Mouse (Mus musculus): Measurements from ENCODE around the gene Lyz2. TPM values are rescaled to one million over a fixed set of nuclear protein-coding genes. Genes with fewer than 3 reads are reported as not detected.
A peak's percentile ranks its signal among the peaks of the same experiment; 100 is the strongest.
"Not testable (repeated sequence)": the region's sequence is repeated elsewhere in the genome, so short reads cannot be mapped to it uniquely, and the experiment has no call there.

Gene Lyz2
- 1 to 10 TPM; 7.2 to 8.3 TPM for total RNA-seq (2021)
- long read RNA-seq, experiment 1, partial matches to known transcripts = 0 of 3 reads
- long read RNA-seq, experiment 1, other reads (novel, unspliced or antisense) = 0 of 3 reads
- long read RNA-seq, experiment 2, transcript Lyz2-201 (4 exons, 1,316 nt) = major isoform, 11 of 11 reads
- long read RNA-seq, experiment 2, partial matches to known transcripts = 0 of 11 reads
- long read RNA-seq, experiment 2, other reads (novel, unspliced or antisense) = 0 of 11 reads

GRCm38 (mm10) chr10:117282049-117282448, at the start of gene Lyz2:
Gene Lyz2 (minus strand): TSS chr10:117282321.
- intact Hi-C loops (cut with DNase I) = no loop called here
- no peak for DNase-seq (ENCODE audit: low spot score in 2 of 2)

GRCm38 (mm10) chr10:117330521-117330920, 48.4 kb upstream of the Lyz2 start:
- DNase-seq (ENCODE audit: low spot score in 2 of 2) = peak in 1 of 2 experiments; percentile 44
- intact Hi-C loops (cut with DNase I) = no loop called here

GRCm38 (mm10) chr10:117323782-117324181, 41.7 kb upstream of the Lyz2 start:
- DNase-seq (ENCODE audit: low spot score in 2 of 2) = no peak

GRCm38 (mm10) chr10:117322630-117323029, 40.5 kb upstream of the Lyz2 start:
- intact Hi-C loops (cut with DNase I) = no loop called here

More at GRCm38 (mm10) chr10:117323782-117324181, 41.7 kb upstream of the Lyz2 start:
- intact Hi-C loops (cut with DNase I) = no loop called here

GRCm38 (mm10) chr10:117320571-117320981, 38.5 kb upstream of the Lyz2 start:
- intact Hi-C loops (cut with DNase I) = no loop called here
- no peak for DNase-seq (ENCODE audit: low spot score in 2 of 2)

More at GRCm38 (mm10) chr10:117322630-117323029, 40.5 kb upstream of the Lyz2 start:
- DNase-seq (ENCODE audit: low spot score in 2 of 2) = no peak

GRCm38 (mm10) chr10:117316391-117316790, 34.3 kb upstream of the Lyz2 start:
- intact Hi-C loops (cut with DNase I) = no loop called here
- DNase-seq (ENCODE audit: low spot score in 2 of 2) = no peak

- DNase-seq (ENCODE audit: low spot score in 2 of 2) = no peak
- intact Hi-C loops (cut with DNase I) = no loop called here
Observed at GRCm38 (mm10) chr10:117313133-117313532, 31.0 kb upstream of the Lyz2 start.

GRCm38 (mm10) chr10:117312168-117312567, 30.0 kb upstream of the Lyz2 start:
- intact Hi-C loops (cut with DNase I) = no loop called here
- no peak for DNase-seq (ENCODE audit: low spot score in 2 of 2)

- intact Hi-C loops (cut with DNase I) = no loop called here
- no peak for DNase-seq (ENCODE audit: low spot score in 2 of 2)
Observed at GRCm38 (mm10) chr10:117304371-117304770, 22.2 kb upstream of the Lyz2 start.

GRCm38 (mm10) chr10:117301688-117302087, 19.6 kb upstream of the Lyz2 start:
- no peak for DNase-seq (ENCODE audit: low spot score in 2 of 2)
- intact Hi-C loops (cut with DNase I) = no loop called here

- DNase-seq (ENCODE audit: low spot score in 2 of 2) = no peak
- intact Hi-C loops (cut with DNase I) = no loop called here
Observed at GRCm38 (mm10) chr10:117299901-117300520, 17.9 kb upstream of the Lyz2 start.

GRCm38 (mm10) chr10:117299106-117299505, 17.0 kb upstream of the Lyz2 start:
- intact Hi-C loops (cut with DNase I) = no loop called here
- DNase-seq (ENCODE audit: low spot score in 2 of 2) = no peak

GRCm38 (mm10) chr10:117298336-117298735, 16.2 kb upstream of the Lyz2 start:
- no peak for DNase-seq (ENCODE audit: low spot score in 2 of 2)
- intact Hi-C loops (cut with DNase I) = no loop called here

GRCm38 (mm10) chr10:117292671-117293070, 10.6 kb upstream of the Lyz2 start, which contains the start of gene Lyz1:
Gene Lyz1 (minus strand): TSS chr10:117292868.
- DNase-seq (ENCODE audit: low spot score in 2 of 2) = no peak
- intact Hi-C loops (cut with DNase I) = no loop called here

GRCm38 (mm10) chr10:117290936-117291335, 8.8 kb upstream of the Lyz2 start:
- DNase-seq (ENCODE audit: low spot score in 2 of 2); intact Hi-C loops (cut with DNase I): not testable (repeated sequence)

GRCm38 (mm10) chr10:117290046-117290870, 8.1 kb upstream of the Lyz2 start:
- intact Hi-C loops (cut with DNase I) = no loop called here
- no peak for DNase-seq (ENCODE audit: low spot score in 2 of 2)

- DNase-seq (ENCODE audit: low spot score in 2 of 2); intact Hi-C loops (cut with DNase I): not testable (repeated sequence)
Observed at GRCm38 (mm10) chr10:117289034-117289505, 6.9 kb upstream of the Lyz2 start.

GRCm38 (mm10) chr10:117288197-117289033, 6.3 kb upstream of the Lyz2 start:
- intact Hi-C loops (cut with DNase I) = no loop called here
- no peak for DNase-seq (ENCODE audit: low spot score in 2 of 2)

- no peak for DNase-seq (ENCODE audit: low spot score in 2 of 2)
- intact Hi-C loops (cut with DNase I) = no loop called here
Observed at GRCm38 (mm10) chr10:117287226-117287850, 5.2 kb upstream of the Lyz2 start.
